Mouse (Mus musculus) layer of hippocampus, adult 9-11 months (tissue): ENCODE measurements around the gene Eif2b5.
"Not testable (repeated sequence)": the region's sequence is repeated elsewhere in the genome, so short reads cannot be mapped to it uniquely, and the experiment has no call there.

Source experiments
- DNase-seq: peaks from one replicate; pipeline ENCODE4 v3.0.0; 2022

The Eif2b5 gene

DNA sequence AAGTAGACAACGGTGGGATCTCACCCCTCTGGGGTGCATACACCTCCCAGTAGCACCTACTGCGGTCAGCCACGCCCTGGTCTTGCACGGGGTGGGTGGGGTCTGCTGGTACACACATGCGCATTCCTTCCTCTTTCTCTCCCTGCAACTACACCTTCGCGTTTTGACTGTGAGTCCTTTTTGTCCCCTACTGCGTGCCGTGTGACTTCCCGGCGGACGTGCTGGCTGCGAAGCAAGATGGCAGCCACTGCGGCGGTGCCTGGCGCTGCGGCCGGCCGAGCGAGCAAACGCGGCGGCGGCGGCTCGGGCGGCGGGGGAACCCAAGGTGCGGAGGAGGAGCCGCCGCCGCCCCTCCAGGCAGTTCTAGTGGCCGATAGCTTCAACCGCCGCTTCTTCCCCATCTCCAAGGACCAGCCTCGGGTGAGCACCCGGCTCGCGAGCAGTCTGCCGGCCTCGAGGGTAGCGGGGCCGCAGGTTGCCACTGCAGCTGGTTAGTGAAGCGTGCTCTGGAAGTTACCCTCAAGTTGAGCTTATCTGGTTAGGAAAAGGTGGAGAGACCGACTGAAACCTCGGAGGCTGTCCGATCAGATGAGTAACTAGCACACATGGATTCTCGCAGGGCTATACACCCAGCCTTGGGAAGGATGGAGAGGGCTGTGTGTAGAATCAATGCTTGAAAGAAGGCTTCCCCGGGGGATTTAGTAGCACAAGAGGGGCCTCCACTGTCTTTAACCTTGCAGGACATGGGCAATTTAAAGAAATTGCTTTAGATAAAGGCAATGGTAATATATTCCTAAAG is at the start of gene Eif2b5:
TSS of gene Eif2b5 (plus strand) at position 141 of the 799 bp plus-strand sequence.
- DNase-seq, result peak; percentile 94

DNA sequence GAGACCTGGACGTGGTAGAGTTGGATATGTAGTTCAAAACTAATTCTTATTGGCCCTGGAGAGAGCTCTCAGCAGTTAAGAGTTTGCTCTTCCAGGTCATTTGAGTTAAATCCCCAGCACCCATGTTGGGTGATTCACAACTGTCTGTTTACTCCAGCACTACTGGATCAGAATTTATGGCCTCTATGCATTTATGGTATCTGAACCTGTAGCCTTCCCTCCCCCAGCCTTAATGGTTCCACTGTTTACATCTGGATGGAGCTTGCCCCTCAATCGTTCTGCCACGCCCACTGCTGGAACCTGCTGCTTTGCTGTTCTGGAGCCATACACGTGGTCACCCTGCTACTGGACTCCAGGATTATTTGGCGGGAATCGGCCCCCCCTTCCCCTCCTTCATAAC is 46.8 kb upstream of the Eif2b5 start:
- DNase-seq, result no peak

DNA sequence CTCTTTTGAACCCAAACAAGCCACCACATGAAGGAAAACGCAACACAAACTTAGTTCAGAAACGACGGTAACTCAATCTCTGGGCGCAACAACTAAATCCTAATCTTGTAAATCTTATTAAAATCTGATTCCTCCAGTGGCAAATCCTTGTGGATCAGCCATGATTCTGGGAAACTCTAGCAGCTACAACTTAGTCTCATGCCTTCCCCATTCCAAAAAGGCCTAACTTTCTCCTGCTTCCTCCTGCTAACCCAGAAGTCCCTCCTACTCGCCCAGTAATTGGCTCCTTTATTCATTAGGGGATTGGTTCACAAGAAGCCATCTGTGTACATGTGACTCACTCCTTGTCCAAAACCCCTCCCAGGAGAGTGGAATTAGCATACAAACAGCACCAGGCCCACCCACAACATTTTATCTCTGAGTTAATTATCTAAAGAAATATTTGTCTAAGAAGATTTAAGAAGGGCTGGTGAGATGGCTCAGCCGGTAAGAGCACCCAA is 44.4 kb upstream of the Eif2b5 start:
- no peak for DNase-seq

DNA sequence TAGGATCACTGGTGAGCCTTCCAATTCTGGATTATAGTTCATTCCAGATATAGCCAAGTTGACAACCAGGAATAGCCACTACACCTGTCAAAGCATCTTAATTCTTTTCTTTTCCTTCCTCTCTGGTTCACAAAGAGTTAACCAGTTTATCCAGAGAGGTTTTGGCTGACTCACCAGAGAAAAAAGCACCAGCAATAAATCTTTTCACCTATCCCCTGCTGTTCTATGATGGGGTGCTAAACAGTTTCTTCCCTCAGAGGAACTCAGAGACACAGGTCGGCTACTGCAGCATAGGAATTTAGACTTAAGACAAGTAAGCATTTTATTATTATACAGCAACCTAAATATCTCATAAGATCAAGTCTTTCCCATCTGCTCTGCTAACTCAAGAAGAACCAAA is 42.5 kb upstream of the Eif2b5 start:
- no peak for DNase-seq

DNA sequence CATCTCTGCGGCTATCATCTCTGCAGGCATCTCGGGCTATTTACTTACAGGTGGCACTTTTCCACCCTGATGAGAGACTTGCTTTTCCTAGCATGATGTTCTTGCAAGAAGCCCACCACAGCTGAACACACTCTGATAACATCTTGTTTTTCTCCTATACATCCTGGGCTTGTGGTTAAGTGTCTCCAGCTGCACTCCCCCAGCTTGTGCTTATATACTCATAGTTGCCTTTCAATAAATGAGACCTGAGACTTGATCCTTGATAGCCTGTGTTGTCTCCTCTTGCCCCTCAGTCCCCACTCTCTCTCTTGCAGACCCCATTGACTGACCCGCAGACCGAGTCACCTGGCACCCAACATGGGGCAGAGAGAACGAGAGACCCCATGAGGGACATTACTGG is 39.9 kb upstream of the Eif2b5 start:
- not testable (repeated sequence) for DNase-seq

DNA sequence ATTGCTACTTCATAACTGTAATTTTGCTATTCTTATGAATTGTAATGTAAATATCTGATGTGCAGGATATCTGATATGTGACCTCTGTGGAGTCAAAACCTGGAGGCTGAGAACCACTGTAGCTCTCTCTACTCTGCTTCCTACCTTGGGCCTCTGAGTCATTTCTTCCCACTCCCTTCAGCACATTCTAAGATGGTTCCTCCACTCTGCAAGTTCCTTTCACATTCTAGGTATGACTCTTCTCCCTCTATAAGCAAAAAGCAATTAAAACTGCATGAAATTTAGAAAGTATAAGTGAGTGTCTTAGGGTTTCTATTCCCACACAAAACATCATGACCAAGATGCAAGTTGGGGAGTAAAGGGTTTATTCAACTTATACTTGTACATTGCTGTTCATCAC is 33.9 kb upstream of the Eif2b5 start:
- no peak for DNase-seq

DNA sequence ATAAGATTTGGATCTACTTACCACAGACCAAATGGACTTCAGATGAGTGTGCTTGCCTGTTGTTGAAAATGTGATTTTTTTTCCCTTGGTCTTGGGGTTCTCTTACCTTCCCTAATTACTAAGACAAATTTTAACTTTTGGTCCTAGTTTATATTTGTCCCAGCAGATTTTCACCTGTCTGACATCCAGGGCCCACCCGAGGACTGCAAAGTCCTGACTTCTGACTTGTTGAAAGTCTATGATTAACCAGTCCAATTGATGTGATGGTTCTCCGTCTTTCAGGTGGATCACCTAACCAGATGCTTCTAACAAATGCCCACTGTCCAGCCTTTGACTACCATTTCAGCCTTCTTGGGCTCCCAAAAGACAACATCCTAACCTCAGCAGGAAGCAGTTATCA is 27.6 kb upstream of the Eif2b5 start:
- no peak for DNase-seq

DNA sequence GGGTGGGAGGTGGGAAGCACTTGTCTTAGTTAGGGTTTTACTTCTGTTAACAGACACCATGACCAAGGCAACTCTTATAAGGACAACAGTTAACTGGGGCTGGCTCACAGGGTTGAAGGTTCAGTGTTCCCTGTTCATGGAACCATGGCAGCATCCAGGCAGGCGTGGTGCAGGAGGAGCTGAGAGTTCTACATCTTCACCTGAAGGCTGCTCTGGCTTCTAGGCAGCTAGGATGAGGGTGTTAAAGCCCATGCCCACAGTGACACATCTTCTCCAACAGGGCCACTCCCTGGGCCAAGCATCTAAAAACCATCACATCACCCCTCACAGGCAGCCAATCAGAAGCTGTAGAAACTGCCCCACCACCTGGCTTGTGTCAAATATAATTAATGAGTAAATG is 26.9 kb upstream of the Eif2b5 start:
- DNase-seq, result no peak

DNA sequence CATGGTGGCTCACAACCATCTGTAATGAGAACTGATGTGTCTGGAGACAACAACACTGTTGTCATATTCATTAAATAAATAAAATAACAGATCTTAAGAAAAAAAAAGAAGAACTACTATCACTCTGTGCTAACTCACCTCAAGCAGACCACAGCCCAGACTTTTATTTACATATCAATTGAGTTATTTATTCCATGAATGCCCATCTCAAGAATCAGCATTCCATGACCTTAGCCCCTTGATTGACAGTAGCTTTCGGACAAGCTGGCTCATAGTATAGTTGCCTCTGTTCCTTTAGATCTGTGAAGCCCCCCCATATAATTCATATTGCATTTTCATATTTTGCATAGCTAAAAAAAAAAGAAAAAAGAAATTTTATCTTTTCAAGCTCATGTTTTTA is 24.9 kb upstream of the Eif2b5 start:
- DNase-seq, result no peak

DNA sequence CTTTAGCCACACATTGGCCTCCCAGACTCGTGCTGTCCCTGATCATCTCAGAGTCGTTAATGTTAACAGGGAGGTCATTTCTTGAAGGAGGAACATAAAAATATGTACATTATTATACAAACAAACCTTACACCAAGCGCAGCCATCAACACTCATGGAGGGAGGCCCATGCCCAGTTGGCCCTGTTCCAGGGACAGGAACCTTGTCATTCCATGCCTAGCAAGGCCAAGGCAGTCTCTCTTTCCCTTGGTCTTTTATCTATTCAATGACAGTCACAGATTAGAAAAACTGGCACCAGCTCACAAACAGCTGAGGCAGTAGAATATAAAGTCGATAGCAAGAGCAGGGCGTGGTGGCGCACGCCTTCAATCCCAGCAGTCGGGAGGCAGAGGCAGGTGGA is 24.4 kb upstream of the Eif2b5 start:
- DNase-seq, result no peak

DNA sequence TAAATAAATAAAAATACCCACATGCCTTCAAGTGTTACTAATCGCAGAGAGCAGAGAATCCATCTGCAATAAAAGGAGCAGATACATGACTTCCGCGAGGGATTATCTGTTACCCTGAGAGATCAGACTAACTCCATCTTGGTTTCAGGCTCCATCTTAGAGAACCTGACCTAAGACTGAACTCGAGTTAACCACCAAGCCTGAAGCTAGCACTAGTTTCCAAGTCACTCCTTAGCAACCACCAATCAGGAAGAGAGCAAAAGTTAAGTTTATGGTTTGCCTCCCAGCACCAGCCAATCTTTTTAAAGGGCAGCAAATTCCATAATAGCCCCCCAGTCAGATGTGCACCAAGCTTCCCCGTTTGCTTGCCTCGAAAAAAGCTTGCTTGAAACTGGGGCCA is 23.8 kb upstream of the Eif2b5 start:
- DNase-seq, result no peak

DNA sequence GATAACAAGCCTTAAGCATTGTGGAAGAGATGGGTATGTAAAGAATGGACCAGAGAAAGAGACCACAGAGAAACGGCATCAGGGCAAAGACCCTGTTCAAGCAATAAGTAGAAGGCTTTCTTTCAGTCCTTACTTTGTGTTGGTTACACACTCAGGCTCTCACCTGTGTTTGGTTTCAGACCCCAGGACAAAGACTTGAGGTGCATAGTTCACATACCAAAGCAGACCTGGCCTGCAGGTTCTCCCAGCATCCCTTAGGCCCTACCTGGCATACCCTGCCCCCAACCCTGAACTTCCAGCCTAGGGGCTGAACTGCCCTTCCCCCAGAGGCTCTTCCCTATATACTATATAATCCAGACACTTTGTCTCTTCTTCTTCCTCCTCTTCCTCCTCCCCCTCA is 23.3 kb upstream of the Eif2b5 start:
- no peak for DNase-seq

DNA sequence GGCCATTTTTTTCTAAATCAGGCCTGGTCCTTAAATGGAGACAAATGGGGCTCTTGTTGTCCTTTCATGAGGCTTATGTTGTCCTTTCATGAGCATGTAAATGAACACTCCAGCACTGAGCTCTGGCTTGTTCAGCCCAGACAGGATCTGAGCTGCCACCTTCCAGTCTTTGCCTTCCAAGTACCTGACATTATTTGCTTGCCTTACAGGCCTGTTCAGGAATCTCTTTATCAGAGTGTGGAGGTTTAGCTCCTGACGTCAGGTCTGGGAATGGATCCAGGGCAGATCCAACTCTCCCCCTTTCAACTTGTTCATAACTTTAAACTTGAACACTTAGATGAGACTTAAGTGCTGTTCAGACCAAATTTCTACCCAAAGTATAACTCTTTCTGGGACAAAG is 21.8 kb upstream of the Eif2b5 start:
- DNase-seq, result no peak

DNA sequence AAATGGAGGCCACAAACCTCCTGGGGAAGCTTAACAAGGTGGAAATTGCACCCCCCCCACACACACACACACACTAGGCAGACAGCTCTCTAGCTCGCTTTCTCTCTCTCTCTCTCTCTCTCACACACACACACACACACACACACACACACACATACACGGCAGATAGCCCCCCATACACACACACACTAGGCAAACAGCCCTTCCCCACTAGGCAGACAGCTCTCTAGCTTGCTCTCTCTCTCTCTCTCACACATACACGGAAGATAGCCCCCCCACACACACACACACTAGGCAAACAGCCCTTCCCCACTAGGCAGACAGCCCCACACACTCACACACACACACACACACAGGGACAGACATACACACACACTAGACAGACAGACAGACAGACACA is 21.3 kb upstream of the Eif2b5 start:
- DNase-seq, result no peak

DNA sequence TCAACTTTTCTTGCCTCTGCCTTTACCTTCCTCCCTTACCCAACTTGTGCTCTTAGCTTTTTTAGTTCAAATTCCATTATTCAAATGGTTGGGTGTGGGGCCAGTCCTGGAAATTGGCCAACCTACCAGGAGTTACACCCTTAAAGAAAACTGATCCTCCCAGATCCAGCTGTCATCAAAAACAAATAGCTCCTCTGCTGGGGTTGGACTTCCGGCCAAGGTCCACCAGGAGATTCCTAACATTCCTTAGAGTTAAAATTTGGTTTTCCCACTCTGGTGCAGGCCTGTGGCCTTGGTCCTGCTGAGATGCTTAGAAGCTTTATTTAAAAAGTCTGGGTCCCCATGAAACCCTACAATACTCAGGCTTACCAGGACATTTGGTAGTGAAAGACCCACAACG is 20.1 kb upstream of the Eif2b5 start:
- DNase-seq, result no peak

DNA sequence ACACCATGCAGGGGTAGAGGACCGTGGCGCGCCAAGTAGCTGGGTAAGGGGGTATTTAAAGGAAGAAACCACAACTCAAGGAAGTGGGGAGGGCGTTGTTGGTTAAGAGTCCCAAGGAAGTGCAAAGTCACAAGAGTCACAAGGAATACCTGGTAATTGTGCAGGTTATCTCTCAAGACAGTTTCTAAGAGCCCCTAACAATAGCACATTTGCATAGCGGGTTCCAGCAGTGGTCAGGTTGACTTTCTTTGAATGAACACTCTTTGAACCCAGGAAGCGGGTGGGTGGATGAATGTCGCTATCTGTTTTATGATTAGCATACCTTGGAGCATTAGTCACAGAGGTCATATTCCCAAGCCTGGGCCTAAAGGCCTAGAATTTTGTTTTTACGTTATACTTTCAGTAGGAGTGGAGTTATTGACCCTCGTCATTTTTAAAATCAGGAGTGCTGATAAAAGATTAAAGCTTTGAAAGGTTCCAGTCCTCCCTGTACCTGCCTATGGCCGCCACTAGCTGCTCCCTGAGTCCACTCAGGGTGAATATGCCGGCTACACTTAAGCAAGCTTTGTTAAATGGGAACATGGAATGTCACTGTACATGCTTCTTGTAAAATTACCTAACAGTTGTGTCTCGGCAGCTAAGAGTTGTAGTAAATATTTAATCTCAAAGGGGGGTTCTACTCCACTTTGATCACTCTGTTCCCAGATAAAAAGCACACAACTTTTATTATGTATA is 19.4 kb upstream of the Eif2b5 start:
- DNase-seq, result not testable (repeated sequence)

DNA sequence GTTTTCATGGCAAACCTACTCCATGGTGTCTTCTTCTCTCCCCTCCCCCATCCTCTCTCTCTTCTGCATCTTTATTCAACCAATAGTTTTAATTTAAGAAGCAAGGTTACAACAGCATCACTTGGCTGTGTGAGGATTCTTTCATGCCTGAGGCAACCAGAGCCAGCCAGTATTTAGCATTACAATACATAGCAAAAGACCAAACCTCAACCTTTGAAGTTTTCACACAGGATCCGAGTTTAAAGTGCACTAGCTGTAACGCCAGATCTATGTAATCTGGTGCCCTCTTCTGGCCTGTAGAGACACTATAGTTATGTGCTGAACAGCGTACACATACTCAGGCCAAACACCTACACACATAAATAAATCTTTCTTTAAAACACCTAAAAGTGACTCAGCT is 18.5 kb upstream of the Eif2b5 start:
- no peak for DNase-seq

DNA sequence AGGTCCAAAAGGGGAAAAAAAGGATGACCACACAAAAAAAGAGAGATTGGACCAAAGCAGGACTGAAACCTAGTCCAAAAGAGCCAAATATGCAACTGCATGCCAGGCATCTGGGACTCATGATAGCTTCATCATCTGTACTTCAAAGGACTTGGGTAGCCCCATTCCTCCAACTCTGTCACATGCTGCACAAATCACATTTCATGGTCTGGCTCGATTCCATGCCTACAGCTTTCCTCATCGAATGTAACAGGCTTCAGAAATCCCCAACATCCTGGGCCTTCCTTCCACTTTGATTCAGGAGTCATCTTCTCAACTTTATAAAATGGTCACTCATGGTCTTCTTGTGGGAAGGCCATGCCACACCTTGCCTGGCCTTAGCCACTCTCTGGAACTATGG is 16.9 kb upstream of the Eif2b5 start:
- no peak for DNase-seq

DNA sequence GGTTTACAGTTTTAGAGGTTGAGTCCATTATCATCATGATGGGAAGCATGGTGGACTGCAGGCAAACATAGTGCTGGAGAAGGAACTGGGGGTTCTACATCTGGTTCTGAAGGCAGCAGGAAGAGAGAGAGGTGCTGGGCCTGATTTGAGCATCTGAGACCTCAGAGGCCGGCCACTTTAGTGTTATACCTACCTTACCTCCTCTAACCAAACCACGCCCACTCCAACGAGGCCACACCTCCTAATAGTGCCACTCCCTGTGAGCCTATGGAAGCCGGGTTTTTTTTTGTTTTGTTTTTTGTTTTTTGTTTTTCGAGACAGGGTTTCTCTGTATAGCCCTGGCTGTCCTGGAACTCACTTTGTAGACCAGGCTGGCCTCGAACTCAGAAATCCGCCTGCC is 14.9 kb upstream of the Eif2b5 start:
- not testable (repeated sequence) for DNase-seq

DNA sequence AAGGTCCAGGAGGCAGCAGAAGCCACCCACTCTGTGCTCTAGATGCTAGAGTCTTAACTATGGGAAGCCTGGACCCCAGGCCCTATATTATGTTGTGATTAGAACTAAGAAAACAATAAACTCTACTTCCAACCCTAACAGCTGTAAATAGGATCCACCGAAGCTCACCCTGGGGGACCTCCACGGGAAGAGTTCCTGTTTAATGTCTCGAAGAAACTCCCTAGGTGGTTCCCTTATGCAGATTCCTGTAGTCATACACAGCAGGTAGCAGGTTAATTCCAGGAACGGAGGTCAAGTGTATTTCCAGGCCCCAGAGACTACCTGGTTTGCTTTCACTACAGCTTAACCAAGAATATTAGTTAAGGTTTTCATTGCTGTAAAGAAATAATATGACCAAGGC is 13.6 kb upstream of the Eif2b5 start:
- no peak for DNase-seq

DNA sequence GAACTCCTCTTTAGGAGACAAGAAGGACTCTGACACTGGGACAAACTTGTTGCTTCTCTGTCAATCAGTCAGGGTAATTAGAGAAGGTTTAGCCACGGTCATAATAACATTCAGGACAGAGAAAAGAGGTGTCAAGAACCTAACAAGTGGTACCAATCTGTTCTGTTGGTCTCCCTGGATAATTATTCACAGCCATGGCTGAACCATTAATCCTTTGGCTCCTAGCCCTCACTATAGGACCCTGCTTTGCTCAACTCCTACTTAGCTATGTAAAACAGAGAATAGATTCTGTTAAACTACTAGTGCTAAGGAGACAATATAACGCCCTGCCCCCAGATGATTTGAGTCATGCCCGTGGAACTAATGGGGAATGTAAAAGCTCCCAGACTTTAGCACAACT is 12.6 kb upstream of the Eif2b5 start:
- DNase-seq, result no peak

DNA sequence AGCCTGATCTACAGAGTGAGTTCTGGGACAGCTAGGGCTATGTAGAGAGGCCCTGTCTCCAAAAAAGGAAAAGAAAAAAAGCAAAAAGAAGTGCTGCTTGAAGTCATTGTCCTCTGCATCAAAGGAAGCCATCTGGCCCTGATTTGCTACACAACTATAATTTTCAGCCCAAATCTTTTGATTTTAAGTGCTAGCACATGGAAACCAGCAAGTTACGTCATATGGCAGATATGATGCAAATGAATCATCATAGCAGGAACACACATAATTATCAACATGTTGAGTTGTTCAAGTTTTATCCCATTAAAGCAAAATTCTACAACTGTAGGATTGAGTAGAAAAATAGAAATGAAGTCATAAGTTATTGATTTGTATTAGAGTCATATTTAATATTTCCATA is 10.5 kb upstream of the Eif2b5 start:
- no peak for DNase-seq

DNA sequence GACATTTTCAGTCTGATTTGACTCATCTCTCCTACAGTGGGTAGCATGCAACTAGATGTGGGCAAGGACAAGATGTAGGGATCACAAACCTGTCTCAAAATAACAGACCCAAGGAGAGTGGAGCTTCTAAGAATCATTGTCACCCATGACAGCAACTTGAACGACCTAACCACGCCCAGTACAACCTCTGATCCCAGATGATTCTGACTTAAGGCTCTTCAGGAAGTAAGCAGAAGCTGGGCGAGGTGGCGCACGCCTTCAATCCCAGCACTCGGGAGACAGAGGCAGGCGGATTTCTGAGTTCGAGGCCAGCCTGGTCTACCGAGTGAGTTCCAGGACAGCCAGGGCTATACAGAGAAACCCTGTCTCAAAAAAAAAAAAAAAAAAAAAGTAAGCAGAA is 9.9 kb upstream of the Eif2b5 start:
- DNase-seq, result not testable (repeated sequence)

DNA sequence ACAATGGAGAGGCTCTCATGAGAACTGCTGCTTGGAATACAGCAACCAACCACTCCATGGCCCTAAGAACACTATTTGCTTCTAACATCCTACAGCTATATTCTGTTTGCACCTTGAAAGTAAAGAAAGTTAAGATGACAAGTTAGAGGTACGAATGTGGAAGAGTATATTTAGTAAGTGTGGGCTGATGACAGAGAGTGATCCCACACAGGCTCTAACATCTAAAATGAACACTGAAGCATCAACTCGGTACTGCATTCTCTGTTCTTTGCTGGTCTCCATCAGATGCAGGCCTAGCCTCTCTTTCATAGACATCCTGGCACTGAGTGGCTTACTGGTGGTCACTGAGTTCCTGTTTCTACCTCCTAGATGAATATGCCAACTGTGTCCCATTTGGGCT is 9.4 kb upstream of the Eif2b5 start:
- DNase-seq, result no peak

DNA sequence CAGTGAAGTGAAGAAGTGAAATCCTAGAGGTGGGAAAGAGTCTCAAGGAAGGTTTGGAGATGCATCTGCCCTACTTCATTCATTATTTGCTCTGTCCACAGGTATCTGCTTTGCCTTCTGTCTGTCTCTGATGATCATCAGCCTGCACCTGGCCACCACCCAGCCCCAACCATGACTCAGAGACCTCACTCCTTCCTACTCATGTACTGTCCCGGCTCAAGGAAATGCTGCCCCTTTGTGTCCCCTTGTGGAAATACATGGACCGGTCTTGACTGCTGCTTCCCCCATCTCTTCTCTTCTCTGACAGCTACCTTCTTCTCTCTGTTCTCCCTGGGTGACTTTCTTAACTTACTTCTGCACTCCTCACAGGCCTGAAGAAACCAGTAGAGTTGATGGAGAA is 8.0 kb upstream of the Eif2b5 start:
- no peak for DNase-seq
